Mouse (Mus musculus): ENCODE measurements at regions not wholly inside any gene's neighbourhood (a gene's known extent, or its start where the extent isn't known, plus 50 kb on each side); places are given as distances from the start of the nearest gene placed in this dataset.
A peak's percentile ranks its signal among the peaks of the same experiment; 100 is the strongest.
"Not testable (repeated sequence)": the region's sequence is repeated elsewhere in the genome, so short reads cannot be mapped to it uniquely, and the experiment has no call there.

DNA sequence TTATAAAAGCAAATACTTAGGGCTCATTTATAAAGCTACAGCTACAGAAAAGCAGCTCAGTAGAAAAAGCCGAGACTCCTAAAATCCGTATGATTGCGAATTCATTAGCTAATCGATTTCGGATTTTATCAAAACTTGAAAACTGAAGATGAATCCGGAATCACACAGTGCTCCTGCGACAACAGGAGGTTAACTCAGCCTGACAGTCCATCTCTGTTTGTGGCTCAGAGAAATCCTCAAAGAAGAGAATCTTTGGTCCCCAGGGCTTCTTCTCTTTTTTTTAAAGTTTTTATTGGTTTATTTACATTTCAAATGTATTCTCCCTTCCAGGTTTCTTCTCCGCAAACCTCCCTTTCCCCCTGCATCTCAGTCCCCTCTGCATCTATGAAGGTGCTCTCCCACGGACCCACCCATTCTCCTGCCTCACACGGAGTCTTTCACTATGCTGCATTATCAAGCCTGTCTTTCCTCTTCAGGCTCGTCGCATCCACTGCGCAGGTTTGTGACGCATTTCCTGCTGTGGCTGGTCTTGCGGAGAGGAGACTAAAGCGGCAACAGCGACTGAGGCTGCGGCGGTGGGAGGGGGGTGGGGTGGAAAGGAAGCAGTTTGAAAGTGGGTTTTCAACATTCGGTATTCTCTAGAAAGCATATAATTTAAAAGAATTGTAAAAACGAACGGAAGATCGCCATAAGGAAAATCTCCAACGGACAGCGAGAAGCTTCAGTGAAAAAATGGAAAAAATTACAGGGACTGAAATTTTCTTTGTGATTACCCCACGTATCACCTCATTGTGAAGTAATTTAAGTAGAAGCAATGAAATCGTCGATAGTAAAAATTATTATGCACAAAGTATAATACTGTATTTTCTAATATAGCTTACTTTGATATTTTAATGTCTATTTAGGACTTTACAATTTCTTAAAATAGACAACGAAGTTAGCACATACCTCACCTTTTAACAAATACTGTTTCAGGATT lies 482.5 kb upstream of the Snrpn start:
- not testable (repeated sequence) for H3K36me3 ChIP-seq; H3K27me3 ChIP-seq (ENCODE audit: insufficient read depth, poor library complexity, severe bottlenecking); H3K4me1 ChIP-seq; H3K9me3 ChIP-seq; H3K27ac ChIP-seq
- DNase-seq (ENCODE audit: low spot score): peak; percentile 81
- 23% methylated on average over 29 of the region's 29 CpGs for WGBS
- H3K4me3 ChIP-seq: peak overlapping the region; percentile 47

DNA sequence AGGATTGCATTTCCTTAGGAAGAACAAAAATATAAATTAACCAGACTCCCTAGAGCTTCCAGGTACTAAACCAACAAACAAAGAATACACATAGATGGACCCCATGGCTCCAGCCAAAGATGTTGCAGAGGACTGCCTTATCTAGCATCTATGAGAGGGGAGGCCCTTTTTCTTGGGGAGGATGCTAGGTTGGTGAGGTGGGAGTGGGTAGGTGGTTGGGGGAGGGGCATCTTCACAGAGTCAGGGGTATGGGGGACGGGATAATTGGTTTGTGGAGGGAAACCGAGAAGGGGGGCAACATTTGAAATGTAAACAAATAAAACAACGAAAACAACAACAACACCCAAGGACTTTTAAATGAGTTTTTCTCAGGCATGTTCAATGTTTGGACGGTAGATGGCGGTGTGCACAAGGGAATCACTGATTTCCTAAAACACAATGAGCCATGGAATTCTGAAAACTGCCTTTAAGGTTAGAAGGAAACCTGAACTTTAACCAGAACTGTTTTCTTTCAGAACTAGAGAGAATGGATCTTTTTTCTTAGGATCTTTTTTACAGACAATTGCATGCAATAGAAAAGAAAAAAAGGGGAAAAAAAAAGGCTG lies 477.2 kb upstream of the Snrpn start:
- not testable (repeated sequence) for H3K27ac ChIP-seq; H3K4me1 ChIP-seq; H3K9me3 ChIP-seq; H3K36me3 ChIP-seq; H3K4me3 ChIP-seq; H3K27me3 ChIP-seq (ENCODE audit: insufficient read depth, poor library complexity, severe bottlenecking); DNase-seq (ENCODE audit: low spot score)
- 6% methylated on average over 5 of the region's 5 CpGs for WGBS

Data from heart, embryonic 10.5 days (tissue).